Mouse (Mus musculus) embryonic facial prominence, embryonic 14.5 days (tissue): Measurements from ENCODE around the gene Pds5a. TPM values are rescaled to one million over a fixed set of nuclear protein-coding genes. Genes with fewer than 3 reads are reported as not detected.
"Not testable (repeated sequence)": the region's sequence is repeated elsewhere in the genome, so short reads cannot be mapped to it uniquely, and the experiment has no call there.

Experiments
- ATAC-seq: fragments of 200-750 bp; cut with Nextera tagmentation; 2 replicates; pipeline ENCODE4 v1.8.0; 2017; ENCODE audit warnings: low read depth, moderate number of reproducible peaks, moderate TSS enrichment
- DNase-seq: peaks from one replicate; pipeline ENCODE4 v3.0.0-alpha.2; 2015; ENCODE audit warnings: low spot score
- H3K27ac ChIP-seq: fragments of 300-500 bp; sonication (generic); replicated peaks from 2 replicates; pipeline ENCODE4 v1.5.1; 2014; ENCODE audit warnings: low read depth, mild to moderate bottlenecking, low read length, moderate library complexity
- H3K27me3 ChIP-seq: fragments of 300-500 bp; sonication (generic); replicated peaks from 2 replicates; pipeline ENCODE4 v1.6.1; 2014; ENCODE audit warnings: low read length; ENCODE audit not compliant: control insufficient read depth, insufficient read depth
- H3K36me3 ChIP-seq: fragments of 300-500 bp; sonication (generic); 2 replicates; pipeline ENCODE4 v1.6.1; 2014; ENCODE audit warnings: low read length, mixed read lengths; ENCODE audit not compliant: control insufficient read depth, insufficient read depth
- H3K4me1 ChIP-seq: fragments of 300-500 bp; sonication (generic); 2 replicates; pipeline ENCODE4 v1.6.1; 2014; ENCODE audit warnings: antibody characterized with exemption, low read length; ENCODE audit not compliant: control insufficient read depth, insufficient read depth
- H3K4me2 ChIP-seq: fragments of 300-500 bp; sonication (generic); 2 replicates; pipeline ENCODE4 v1.6.1; 2014; ENCODE audit warnings: low read depth, mild to moderate bottlenecking, low read length, moderate library complexity, mixed read lengths
- H3K4me3 ChIP-seq: fragments of 300-500 bp; sonication (generic); 2 replicates; pipeline ENCODE4 v1.5.1; 2014; ENCODE audit warnings: low read depth, mild to moderate bottlenecking, low read length
- H3K9ac ChIP-seq: fragments of 300-500 bp; sonication (generic); 2 replicates; pipeline ENCODE4 v1.6.1; 2014; ENCODE audit warnings: low read depth, mild to moderate bottlenecking, low read length, moderate library complexity, mixed read lengths
- H3K9me3 ChIP-seq: fragments of 300-500 bp; sonication (generic); 2 replicates; pipeline ENCODE4 v1.6.1; 2016; ENCODE audit warnings: low read length; ENCODE audit not compliant: control insufficient read depth
- WGBS: fragments of 180-500 bp; shearing (Covaris S2); extraction: QIAGEN DNeasy Blood & Tissue Kit; methylation state at CpG from one replicate; pipeline ENCODE4 v1.1.7; 2014; 5-methylcytosine and 5-hydroxymethylcytosine counted together
- polyA plus RNA-seq: library from polyadenylated mRNA; unstranded; fragments of >200 nt; fragmentation: Nextera tagmentation; extraction: Ambion mirVana; gene quantifications from 2 replicates; pipeline ENCODE4 v1.2.1, GENCODE M21; 2014

Gene Pds5a
- polyA plus RNA-seq, 1 experiment from 2014 or later, result 69.3 TPM

- ATAC-seq (no peak), DNase-seq (no peak)
- Histone ChIP-seq H3K4me3 (no peak overlapping the region), H3K27me3 (0 out of 2 replicates have a peak, but pooled peaks cover 3% of the 10 kb centered on the region), H3K4me1 (peaks cover 8% of the 10 kb centered on the region; the same call in 1 of the 2 replicates), H3K4me2 (no peak overlapping the region), H3K9ac (no peak overlapping the region), H3K9me3 (no peaks in the 10 kb centered on the region), H3K27ac (no peak overlapping the region), H3K36me3 (peaks cover 4% of the 10 kb centered on the region)
- 91% methylated on average over 5 of the region's 5 CpGs for WGBS
These were observed 2.0 kb upstream of the Pds5a start for GRCm38 (mm10) chr5:65700102-65700501.

GRCm38 (mm10) chr5:65699146-65699545, 1.1 kb upstream of the Pds5a start:
- peaks cover 8% of the 10 kb centered on the region; the same call in 1 of the 2 replicates for H3K4me1 ChIP-seq
- 0 out of 2 replicates have a peak, but pooled peaks cover 3% of the 10 kb centered on the region for H3K27me3 ChIP-seq
- H3K9me3 ChIP-seq, result no peaks in the 10 kb centered on the region
- DNase-seq (no peak), ATAC-seq (no peak)
- H3K4me3 ChIP-seq, result peak overlapping the region; percentile 96
- peak overlapping the region; percentile 72 for H3K4me2 ChIP-seq
- H3K27ac ChIP-seq, result peak overlapping the region; percentile 97
- H3K36me3 ChIP-seq, result peaks cover 13% of the 10 kb centered on the region
- WGBS, result 67% methylated on average over 10 of the region's 10 CpGs
- H3K9ac ChIP-seq, result peak overlapping the region; percentile 99

GRCm38 (mm10) chr5:65698759-65699136, 675 bp upstream of the Pds5a start:
- Histone ChIP-seq H3K9ac (peak overlapping the region; percentile 99), H3K9me3 (no peaks in the 10 kb centered on the region), H3K36me3 (peaks cover 16% of the 10 kb centered on the region), H3K27me3 (0 out of 2 replicates have a peak, but pooled peaks cover 1% of the 10 kb centered on the region), H3K4me3 (peak overlapping the region; percentile 96), H3K27ac (peak overlapping the region; percentile 97), H3K4me2 (peak overlapping the region; percentile 72), H3K4me1 (peaks cover 8% of the 10 kb centered on the region; the same call in 1 of the 2 replicates)
- ATAC-seq (no peak), DNase-seq (no peak)
- 16% methylated on average over 6 of the region's 6 CpGs for WGBS

GRCm38 (mm10) chr5:65697486-65697835, 612 bp downstream of the Pds5a start:
- no peak for DNase-seq
- H3K4me1 ChIP-seq, result peaks cover 8% of the 10 kb centered on the region; the same call in 1 of the 2 replicates
- peak overlapping the region; percentile 96 for H3K4me3 ChIP-seq
- peak overlapping the region; percentile 72 for H3K4me2 ChIP-seq
- peak overlapping the region; percentile 97 for H3K27ac ChIP-seq
- 0% methylated on average over 22 of the region's 49 CpGs for WGBS
- H3K9ac ChIP-seq, result peak overlapping the region; percentile 99
- no peaks in the 10 kb centered on the region for H3K27me3 ChIP-seq
- H3K36me3 ChIP-seq, result peaks cover 25% of the 10 kb centered on the region
- peak; percentile 65 for ATAC-seq
- H3K9me3 ChIP-seq, result no peaks in the 10 kb centered on the region

- H3K4me3 ChIP-seq, result peak overlapping the region; percentile 96
- ATAC-seq, result peak; percentile 10; the same call in 1 of the 2 replicates
- H3K27me3 ChIP-seq, result no peaks in the 10 kb centered on the region
- under 1% methylated on average over 46 of the region's 58 CpGs for WGBS
- peak overlapping the region; percentile 99 for H3K9ac ChIP-seq
- peak overlapping the region; percentile 97 for H3K27ac ChIP-seq
- no peaks in the 10 kb centered on the region for H3K9me3 ChIP-seq
- peaks cover 8% of the 10 kb centered on the region; the same call in 1 of the 2 replicates for H3K4me1 ChIP-seq
- H3K4me2 ChIP-seq, result peak overlapping the region; percentile 72
- peaks cover 25% of the 10 kb centered on the region for H3K36me3 ChIP-seq
- peak; percentile 90 for DNase-seq
These were observed 1.1 kb downstream of the Pds5a start for GRCm38 (mm10) chr5:65696821-65697485.

GRCm38 (mm10) chr5:65694076-65694475, 4.0 kb downstream of the Pds5a start:
- not testable (repeated sequence) for H3K27me3 ChIP-seq, H3K9ac ChIP-seq, H3K9me3 ChIP-seq, H3K27ac ChIP-seq, ATAC-seq, DNase-seq, H3K4me1 ChIP-seq, H3K4me3 ChIP-seq, H3K4me2 ChIP-seq
- 90% methylated on average over 2 of the region's 3 CpGs for WGBS
- peaks cover 39% of the 10 kb centered on the region for H3K36me3 ChIP-seq

GRCm38 (mm10) chr5:65693018-65693417, 5.1 kb downstream of the Pds5a start:
- DNase-seq (no peak), ATAC-seq (no peak)
- Histone ChIP-seq H3K27ac (no peak overlapping the region), H3K9ac (no peak overlapping the region), H3K4me2 (no peak overlapping the region), H3K36me3 (peaks cover 41% of the 10 kb centered on the region), H3K9me3 (no peaks in the 10 kb centered on the region), H3K4me3 (no peak overlapping the region), H3K27me3 (no peaks in the 10 kb centered on the region), H3K4me1 (peaks cover 4% of the 10 kb centered on the region; the same call in 1 of the 2 replicates)

GRCm38 (mm10) chr5:65688806-65689205, 9.3 kb downstream of the Pds5a start:
- Histone ChIP-seq H3K27ac (no peak overlapping the region), H3K4me2 (no peak overlapping the region), H3K9me3 (no peaks in the 10 kb centered on the region), H3K4me1 (no peaks in the 10 kb centered on the region), H3K36me3 (peaks cover 42% of the 10 kb centered on the region), H3K27me3 (no peaks in the 10 kb centered on the region), H3K4me3 (no peak overlapping the region), H3K9ac (no peak overlapping the region)
- no peak for DNase-seq
- whole genome bisulfite sequencing, result 82% methylated on average over 3 of the region's 3 CpGs
- no peak for ATAC-seq

GRCm38 (mm10) chr5:65686806-65687205, 11.3 kb downstream of the Pds5a start:
- 77% methylated on average over 3 of the region's 3 CpGs for WGBS
- no peak for DNase-seq

More at GRCm38 (mm10) chr5:65686806-65687205, 11.3 kb downstream of the Pds5a start:
- no peaks in the 10 kb centered on the region for H3K27me3 ChIP-seq
- H3K4me3 ChIP-seq, result no peak overlapping the region
- H3K9me3 ChIP-seq, result no peaks in the 10 kb centered on the region
- H3K4me1 ChIP-seq, result no peaks in the 10 kb centered on the region
- no peak overlapping the region for H3K4me2 ChIP-seq
- H3K9ac ChIP-seq, result no peak overlapping the region
- peaks cover 33% of the 10 kb centered on the region for H3K36me3 ChIP-seq
- ATAC-seq, result no peak
- H3K27ac ChIP-seq, result no peak overlapping the region
